Mouse (Mus musculus): ENCODE measurements around the gene A730061H03Rik. TPM values are rescaled to one million over a fixed set of nuclear protein-coding genes. Genes with fewer than 3 reads are reported as not detected.
A peak's percentile ranks its signal among the peaks of the same experiment; 100 is the strongest.

A730061H03Rik gene
- total and polyA plus RNA-seq, 2 experiments = 0.42 TPM; not detected in 1

GRCm38 (mm10) chr14:55603271-55603632 lies 43.0 kb upstream of the A730061H03Rik start, which contains the start of gene Irf9:
TSS of gene Irf9 (plus strand) at chr14:55603571.
- Histone ChIP-seq H3K27me3 (ENCODE audit: control insufficient read depth, insufficient read depth, low read length) (no peaks in the 10 kb centered on the region), H3K27ac (replicated peaks; ENCODE audit: insufficient read depth, low read depth, low read length) (peak within 1 kb of the TSS; percentile 96), H3K9ac (ENCODE audit: low read depth, low read length) (peak within 1 kb of the TSS; percentile 83), H3K36me3 (ENCODE audit: control insufficient read depth, insufficient read depth, low read length) (peaks cover 38% of the 10 kb centered on the region), H3K79me2 (ENCODE audit: control insufficient read depth, insufficient read depth, low read length) (peaks cover 2% of the 10 kb centered on the region; the same call in 1 of the 2 replicates), H3K4me3 (ENCODE audit: insufficient read depth, low read depth, low read length) (peak within 1 kb of the TSS; percentile 75), H3K4me1 (ENCODE audit: control insufficient read depth, insufficient read depth, low read length) (peaks cover 22% of the 10 kb centered on the region)
- 74% methylated on average over 7 of the region's 7 CpGs for WGBS
- no peak for DNase-seq (ENCODE audit: extremely low read depth, low read depth, low spot score)
- TF ChIP-seq CTCF (IDR thresholded peaks at IDR 0.05; ENCODE audit: low read depth, low read length) = no peak
- TF ChIP-seq POLR2A (IDR thresholded peaks at IDR 0.05; ENCODE audit: extremely low read depth, insufficient read depth, low read length) = no peak

GRCm38 (mm10) chr14:55598521-55599390 lies 38.5 kb upstream of the A730061H03Rik start:
- Histone ChIP-seq H3K4me1 (ENCODE audit: control insufficient read depth, insufficient read depth, low read length) (peaks cover 12% of the 10 kb centered on the region; the same call in 1 of the 2 replicates), H3K36me3 (ENCODE audit: control insufficient read depth, insufficient read depth, low read length) (peaks cover 34% of the 10 kb centered on the region), H3K4me3 (ENCODE audit: insufficient read depth, low read depth, low read length) (no peak overlapping the region), H3K27me3 (ENCODE audit: control insufficient read depth, insufficient read depth, low read length) (no peaks in the 10 kb centered on the region), H3K27ac (replicated peaks; ENCODE audit: insufficient read depth, low read depth, low read length) (no peak overlapping the region), H3K9ac (ENCODE audit: low read depth, low read length) (no peak overlapping the region), H3K79me2 (ENCODE audit: control insufficient read depth, insufficient read depth, low read length) (peaks cover 14% of the 10 kb centered on the region; the same call in 1 of the 2 replicates)
- DNase-seq (ENCODE audit: extremely low read depth, low read depth, low spot score) = no peak
- 95% methylated on average over 21 of the region's 21 CpGs for WGBS
- TF ChIP-seq POLR2A (IDR thresholded peaks at IDR 0.05; ENCODE audit: extremely low read depth, insufficient read depth, low read length) (no peak), CTCF (IDR thresholded peaks at IDR 0.05; ENCODE audit: low read depth, low read length) (no peak)

- Histone ChIP-seq H3K9ac (ENCODE audit: low read depth, low read length) (no peak overlapping the region), H3K79me2 (ENCODE audit: control insufficient read depth, insufficient read depth, low read length) (peaks cover 22% of the 10 kb centered on the region; the same call in 1 of the 2 replicates), H3K27ac (replicated peaks; ENCODE audit: insufficient read depth, low read depth, low read length) (no peak overlapping the region), H3K36me3 (ENCODE audit: control insufficient read depth, insufficient read depth, low read length) (peaks cover 30% of the 10 kb centered on the region), H3K4me3 (ENCODE audit: insufficient read depth, low read depth, low read length) (no peak overlapping the region), H3K4me1 (ENCODE audit: control insufficient read depth, insufficient read depth, low read length) (peaks cover 7% of the 10 kb centered on the region; the same call in 1 of the 2 replicates), H3K27me3 (ENCODE audit: control insufficient read depth, insufficient read depth, low read length) (no peaks in the 10 kb centered on the region)
- 88% methylated on average over 13 of the region's 13 CpGs for WGBS
- TF ChIP-seq POLR2A (IDR thresholded peaks at IDR 0.05; ENCODE audit: extremely low read depth, insufficient read depth, low read length) (no peak), CTCF (IDR thresholded peaks at IDR 0.05; ENCODE audit: low read depth, low read length) (no peak)
- no peak for DNase-seq (ENCODE audit: extremely low read depth, low read depth, low spot score)
Measured at GRCm38 (mm10) chr14:55596036-55596690, 36.0 kb upstream of the A730061H03Rik start.

- Histone ChIP-seq H3K36me3 (ENCODE audit: control insufficient read depth, insufficient read depth, low read length) (peaks cover 20% of the 10 kb centered on the region), H3K9ac (ENCODE audit: low read depth, low read length) (peak overlapping the region; percentile 89), H3K79me2 (ENCODE audit: control insufficient read depth, insufficient read depth, low read length) (peaks cover 22% of the 10 kb centered on the region; the same call in 1 of the 2 replicates), H3K27me3 (ENCODE audit: control insufficient read depth, insufficient read depth, low read length) (no peaks in the 10 kb centered on the region), H3K27ac (replicated peaks; ENCODE audit: insufficient read depth, low read depth, low read length) (peak overlapping the region; percentile 82), H3K4me3 (ENCODE audit: insufficient read depth, low read depth, low read length) (peak overlapping the region; percentile 86), H3K4me1 (ENCODE audit: control insufficient read depth, insufficient read depth, low read length) (peaks cover 7% of the 10 kb centered on the region)
- no peak for TF ChIP-seq CTCF (IDR thresholded peaks at IDR 0.05; ENCODE audit: low read depth, low read length)
- no peak for TF ChIP-seq POLR2A (IDR thresholded peaks at IDR 0.05; ENCODE audit: extremely low read depth, insufficient read depth, low read length)
- no peak for DNase-seq (ENCODE audit: extremely low read depth, low read depth, low spot score)
- WGBS = under 1% methylated on average over 16 of the region's 16 CpGs
Measured at GRCm38 (mm10) chr14:55592226-55592625, 32.0 kb upstream of the A730061H03Rik start.

GRCm38 (mm10) chr14:55591331-55591891 lies 31.2 kb upstream of the A730061H03Rik start, which contains the start of gene Rnf31:
TSS of gene Rnf31 (plus strand) at chr14:55591708.
- under 1% methylated on average over 33 of the region's 33 CpGs for WGBS
- H3K4me1 ChIP-seq (ENCODE audit: control insufficient read depth, insufficient read depth, low read length) = peaks cover 8% of the 10 kb centered on the region
- H3K9ac ChIP-seq (ENCODE audit: low read depth, low read length) = peak within 1 kb of the TSS; percentile 89
- peak; percentile 95 for DNase-seq (ENCODE audit: extremely low read depth, low read depth, low spot score)
- H3K79me2 ChIP-seq (ENCODE audit: control insufficient read depth, insufficient read depth, low read length) = peaks cover 16% of the 10 kb centered on the region; the same call in 1 of the 2 replicates
- no peaks in the 10 kb centered on the region for H3K27me3 ChIP-seq (ENCODE audit: control insufficient read depth, insufficient read depth, low read length)
- TF ChIP-seq CTCF (IDR thresholded peaks at IDR 0.05; ENCODE audit: low read depth, low read length) (no peak), POLR2A (IDR thresholded peaks at IDR 0.05; ENCODE audit: extremely low read depth, insufficient read depth, low read length) (peak; percentile 79)
- H3K36me3 ChIP-seq (ENCODE audit: control insufficient read depth, insufficient read depth, low read length) = peaks cover 16% of the 10 kb centered on the region
- H3K4me3 ChIP-seq (ENCODE audit: insufficient read depth, low read depth, low read length) = peak within 1 kb of the TSS; percentile 86
- peak within 1 kb of the TSS; percentile 98 for H3K27ac ChIP-seq (replicated peaks; ENCODE audit: insufficient read depth, low read depth, low read length)

Data from liver, adult 2 months (tissue).